Mouse (Mus musculus): Measurements from ENCODE around the gene Arg2.
"Not testable (repeated sequence)": the region's sequence is repeated elsewhere in the genome, so short reads cannot be mapped to it uniquely, and the experiment has no call there.

Gene Arg2

GRCm38 (mm10) chr12:79170421-79170820, 39.8 kb downstream of the Arg2 start:
- intact Hi-C loops (cut with DNase I) = no loop called here

- intact Hi-C loops (cut with DNase I) = no loop called here
Measured at GRCm38 (mm10) chr12:79171269-79171995, 40.9 kb downstream of the Arg2 start.

- intact Hi-C loops (cut with DNase I) = no loop called here
Measured at GRCm38 (mm10) chr12:79172019-79172941, 41.7 kb downstream of the Arg2 start, which contains the start of gene Vti1b. TSS of gene Vti1b (minus strand) at chr12:79172667.

GRCm38 (mm10) chr12:79173721-79174120, 43.1 kb downstream of the Arg2 start:
- intact Hi-C loops (cut with DNase I) = no loop called here

GRCm38 (mm10) chr12:79175998-79176397, 45.4 kb downstream of the Arg2 start:
- intact Hi-C loops (cut with DNase I) = no loop called here

- intact Hi-C loops (cut with DNase I) = not testable (repeated sequence)
Measured at GRCm38 (mm10) chr12:79185160-79185559, 54.6 kb downstream of the Arg2 start.

GRCm38 (mm10) chr12:79190931-79191673, 60.5 kb downstream of the Arg2 start:
- intact Hi-C loops (cut with DNase I) = no loop called here

GRCm38 (mm10) chr12:79191701-79192100, 61.1 kb downstream of the Arg2 start:
- intact Hi-C loops (cut with DNase I) = loop anchor here (2.0 kb wide), 1 partner anchor 69 kb away; no protein-coding TSS in a partner anchor

GRCm38 (mm10) chr12:79192193-79192592, 61.6 kb downstream of the Arg2 start, which contains the start of gene Rdh11:
TSS of gene Rdh11 (minus strand) at chr12:79192293.
- intact Hi-C loops (cut with DNase I) = loop anchor here (2.0 kb wide), 1 partner anchor 69 kb away; no protein-coding TSS in a partner anchor

- intact Hi-C loops (cut with DNase I) = loop anchor here (2.0 kb wide), 1 partner anchor 67 kb away; no protein-coding TSS in a partner anchor
Measured at GRCm38 (mm10) chr12:79193441-79193840, 62.9 kb downstream of the Arg2 start.

- intact Hi-C loops (cut with DNase I) = no loop called here
Measured at GRCm38 (mm10) chr12:79197105-79197504, 66.5 kb downstream of the Arg2 start.

- intact Hi-C loops (cut with DNase I) = no loop called here
Measured at GRCm38 (mm10) chr12:79201882-79202281, 71.3 kb downstream of the Arg2 start.
